Mouse (Mus musculus) bone marrow macrophage, adult 2 months (primary cell): ENCODE results near the gene Krt34.

Experiments used
- CTCF ChIP-seq: IDR thresholded peaks from 2 replicates; pipeline ENCODE4 v1.5.1; 2012; ENCODE audit warnings: low read depth, mild to moderate bottlenecking, low read length, moderate library complexity
- POLR2A ChIP-seq: IDR thresholded peaks from 2 replicates; pipeline ENCODE4 v1.6.1; 2012; ENCODE audit warnings: mild to moderate bottlenecking, low read depth, low read length, borderline replicate concordance

DNA sequence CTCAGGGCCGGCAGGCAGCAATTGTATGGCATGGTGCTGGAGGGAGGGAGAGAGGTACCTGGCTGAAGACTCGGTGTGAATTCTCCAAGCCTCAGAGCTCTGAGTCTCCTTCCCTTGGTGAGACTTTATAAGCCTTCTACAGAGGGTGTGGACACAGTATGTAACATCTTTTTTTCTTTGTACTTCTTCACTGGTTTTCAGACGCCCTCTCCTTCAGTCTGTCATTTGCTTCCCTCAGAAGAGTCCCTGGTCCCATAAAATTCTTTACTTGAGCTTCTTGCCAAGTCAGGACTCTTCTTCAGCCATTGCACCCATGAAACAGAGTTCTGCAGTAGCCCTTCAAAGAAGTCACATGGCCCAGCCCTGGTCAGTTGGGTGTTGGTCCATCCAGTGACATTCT is 9.1 kb upstream of the Krt34 start, which contains the start of gene Krt31:
- TF ChIP-seq POLR2A (no peak), CTCF (no peak)
